Mouse (Mus musculus) kidney, adult 18-20 months (tissue): ENCODE results near the gene Ermp1.

Experiments used
- DNase-seq: peaks from one replicate; pipeline ENCODE4 v3.0.0; 2021

Ermp1 gene

GRCm38 (mm10) chr19:29647651-29648549, at the start of gene Ermp1:
Gene Ermp1, minus strand, starts transcription at chr19:29648415.
- peak; percentile 98 for DNase-seq

- DNase-seq = no peak
These were observed 49.1 kb upstream of the Ermp1 start, which contains the start of gene Mlana for GRCm38 (mm10) chr19:29697245-29697874. Gene Mlana, plus strand, starts transcription at chr19:29697824.

- no peak for DNase-seq
These were observed 48.6 kb upstream of the Ermp1 start for GRCm38 (mm10) chr19:29696840-29697239.

- no peak for DNase-seq
These were observed 48.1 kb upstream of the Ermp1 start for GRCm38 (mm10) chr19:29696309-29696708.

GRCm38 (mm10) chr19:29695071-29695470, 46.9 kb upstream of the Ermp1 start:
- no peak for DNase-seq

GRCm38 (mm10) chr19:29683844-29684540, 35.8 kb upstream of the Ermp1 start:
- peak; percentile 86 for DNase-seq

GRCm38 (mm10) chr19:29680182-29681152, 32.3 kb upstream of the Ermp1 start:
- no peak for DNase-seq

GRCm38 (mm10) chr19:29678181-29678778, 30.1 kb upstream of the Ermp1 start:
- no peak for DNase-seq

- DNase-seq = no peak
These were observed 28.4 kb upstream of the Ermp1 start for GRCm38 (mm10) chr19:29676479-29677193.

- DNase-seq = no peak
These were observed 27.4 kb upstream of the Ermp1 start for GRCm38 (mm10) chr19:29675562-29676078.

- no peak for DNase-seq
These were observed 26.7 kb upstream of the Ermp1 start for GRCm38 (mm10) chr19:29674946-29675345.

GRCm38 (mm10) chr19:29672660-29673059, 24.4 kb upstream of the Ermp1 start:
- DNase-seq = no peak

- DNase-seq = no peak
These were observed 22.9 kb upstream of the Ermp1 start for GRCm38 (mm10) chr19:29671160-29671559.

GRCm38 (mm10) chr19:29670247-29670646, 22.0 kb upstream of the Ermp1 start:
- no peak for DNase-seq

GRCm38 (mm10) chr19:29668135-29668534, 19.9 kb upstream of the Ermp1 start:
- no peak for DNase-seq

GRCm38 (mm10) chr19:29666965-29667594, 18.9 kb upstream of the Ermp1 start:
- no peak for DNase-seq

- no peak for DNase-seq
These were observed 17.9 kb upstream of the Ermp1 start for GRCm38 (mm10) chr19:29666164-29666563.

GRCm38 (mm10) chr19:29664934-29665333, 16.7 kb upstream of the Ermp1 start:
- DNase-seq = no peak

- no peak for DNase-seq
These were observed 15.6 kb upstream of the Ermp1 start for GRCm38 (mm10) chr19:29663780-29664179.

GRCm38 (mm10) chr19:29661974-29662580, 13.9 kb upstream of the Ermp1 start:
- no peak for DNase-seq
